Mouse (Mus musculus) adrenal gland, adult 2 months (tissue): ENCODE results near the gene Itpr2. TPM values are rescaled to one million over a fixed set of nuclear protein-coding genes. Genes with fewer than 3 reads are reported as not detected.

Experiments
- DNase-seq: peaks from one replicate; pipeline ENCODE4 v3.0.0; 2021
- polyA plus RNA-seq: library from polyadenylated mRNA; depleted of rRNA; stranded (reverse); fragments of >200 nt; gene quantifications from 2 replicates; pipeline ENCODE4 v1.2.3, GENCODE M21; 2012
- total RNA-seq, 2 experiments: library from RNA; stranded (reverse); gene quantifications; 2 replicates each; pipeline ENCODE4 v1.2.3; 2021

Itpr2 gene
- total and polyA plus RNA-seq, 3 experiments: 17.3 to 36.1 (median 32.2) TPM

DNA sequence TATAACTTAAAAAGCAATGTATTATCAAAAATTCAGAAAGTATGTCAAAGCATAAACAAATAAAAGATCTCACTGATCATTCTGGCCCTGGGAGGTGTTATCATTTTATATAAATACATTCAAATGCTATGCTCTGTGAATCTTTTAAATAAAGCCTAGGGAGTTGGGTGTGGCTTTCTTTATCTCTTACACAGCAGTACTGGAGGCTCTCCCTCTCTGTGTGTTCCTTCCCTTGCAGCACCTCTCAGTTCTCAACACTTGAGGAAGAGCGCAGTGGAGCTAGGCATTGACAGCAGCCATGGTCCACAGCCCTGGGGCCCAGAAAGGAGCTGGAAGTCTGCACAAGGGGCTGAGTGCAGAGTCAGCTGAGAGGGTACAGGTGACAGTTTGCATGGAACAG, 192.7 kb downstream of the Itpr2 start:
- no peak for DNase-seq

DNA sequence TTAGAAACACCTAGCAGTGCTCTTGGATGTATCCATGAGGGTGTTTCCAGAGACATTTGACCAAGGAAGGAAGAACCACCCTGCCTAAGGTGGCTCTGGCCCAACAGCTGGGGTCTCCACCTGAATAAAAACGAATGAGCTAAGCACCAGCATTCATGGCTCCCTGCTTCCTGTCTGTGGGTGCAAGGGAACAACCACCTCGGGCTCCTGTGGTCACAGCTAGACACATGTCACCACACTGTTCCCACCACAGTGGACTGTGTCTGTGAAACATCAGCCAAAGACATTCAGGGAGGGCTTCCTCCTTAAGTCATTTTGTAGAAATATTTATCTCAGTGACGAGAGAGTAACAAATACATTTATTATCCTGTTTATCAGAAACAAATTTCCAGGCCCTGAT, 196.0 kb downstream of the Itpr2 start:
- DNase-seq: no peak

DNA sequence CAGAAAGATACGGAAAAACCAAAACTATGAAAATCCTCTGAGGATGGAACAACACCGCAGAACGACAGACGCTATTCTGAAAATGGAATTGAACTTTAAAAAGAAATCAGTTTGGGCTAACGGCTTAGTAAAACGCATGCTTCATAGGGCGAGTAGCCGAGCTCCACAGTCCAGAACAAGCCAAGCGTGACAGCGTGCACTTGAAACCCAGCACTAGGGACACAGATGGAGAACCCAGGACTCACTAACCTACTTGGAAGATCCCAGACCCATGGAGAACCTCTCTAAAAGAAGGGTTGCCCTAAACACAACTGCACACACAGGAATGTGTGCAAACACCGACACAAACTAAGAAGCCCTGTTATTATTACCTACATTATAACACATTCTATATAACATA, 197.9 kb downstream of the Itpr2 start:
- no peak for DNase-seq

DNA sequence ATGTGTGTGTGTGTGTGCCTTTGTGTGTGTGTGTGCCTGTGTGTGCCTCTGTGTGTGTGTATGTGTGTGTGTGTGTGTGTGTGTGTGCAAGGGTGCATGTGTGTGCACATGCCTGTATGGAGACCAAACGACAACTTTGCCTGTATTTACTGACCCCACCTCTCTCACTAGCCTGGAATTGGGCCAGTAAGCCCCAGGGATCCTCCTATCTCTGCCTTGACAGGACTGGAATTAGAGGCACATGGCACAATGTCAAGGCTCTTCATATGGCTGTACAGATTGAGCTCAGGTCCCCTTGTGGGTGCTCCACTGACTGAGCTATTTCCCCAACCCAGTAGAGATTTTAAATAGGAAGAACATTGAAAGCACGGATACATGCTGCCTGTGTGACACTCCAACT, 198.7 kb downstream of the Itpr2 start:
- DNase-seq: no peak

DNA sequence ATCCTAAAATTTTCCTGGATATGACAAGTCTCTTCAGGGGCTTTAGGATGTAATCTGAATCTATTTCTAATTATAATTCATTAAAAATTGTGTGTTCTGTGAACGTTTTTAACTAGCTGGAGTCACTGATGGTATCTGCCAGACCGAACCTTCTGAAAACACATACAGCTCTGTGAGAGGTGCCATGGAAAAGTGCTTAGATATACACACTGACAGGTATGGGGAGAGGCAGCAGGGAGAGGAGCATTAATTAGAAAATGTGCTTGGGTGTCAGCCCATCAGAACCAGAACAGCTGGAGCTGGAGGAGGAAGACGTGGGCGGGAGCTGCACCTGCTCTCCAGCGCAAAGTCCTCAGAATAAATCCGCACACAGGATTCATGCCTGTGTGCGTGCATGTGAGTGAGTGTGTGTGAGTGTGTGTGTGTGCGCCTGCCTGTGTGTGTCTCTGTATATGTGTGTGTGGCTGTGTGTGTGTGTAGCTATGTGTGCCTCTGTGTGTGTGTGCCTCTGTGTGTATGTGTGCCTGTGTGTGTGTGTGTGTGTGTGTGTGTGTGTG, 199.4 kb downstream of the Itpr2 start:
- DNase-seq: no peak

DNA sequence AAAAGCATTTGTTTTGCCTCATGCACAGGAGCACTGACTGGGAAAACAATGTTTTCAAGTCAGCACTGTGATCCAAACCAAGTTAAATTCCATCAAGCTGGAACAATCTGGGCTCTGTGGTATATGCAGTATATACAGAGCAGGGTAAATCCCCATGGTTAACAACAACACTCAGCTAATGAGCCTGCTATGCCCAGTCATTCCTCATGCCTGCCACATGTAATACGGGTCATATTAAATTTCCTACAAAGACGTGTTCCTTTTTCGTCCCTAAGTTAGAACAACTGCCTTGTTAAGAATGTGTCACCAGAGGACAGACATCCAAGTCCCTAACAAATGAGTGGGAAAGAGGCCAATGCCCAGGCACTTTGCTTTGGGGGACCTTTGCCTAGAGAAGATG, 199.9 kb downstream of the Itpr2 start:
- DNase-seq: no peak

DNA sequence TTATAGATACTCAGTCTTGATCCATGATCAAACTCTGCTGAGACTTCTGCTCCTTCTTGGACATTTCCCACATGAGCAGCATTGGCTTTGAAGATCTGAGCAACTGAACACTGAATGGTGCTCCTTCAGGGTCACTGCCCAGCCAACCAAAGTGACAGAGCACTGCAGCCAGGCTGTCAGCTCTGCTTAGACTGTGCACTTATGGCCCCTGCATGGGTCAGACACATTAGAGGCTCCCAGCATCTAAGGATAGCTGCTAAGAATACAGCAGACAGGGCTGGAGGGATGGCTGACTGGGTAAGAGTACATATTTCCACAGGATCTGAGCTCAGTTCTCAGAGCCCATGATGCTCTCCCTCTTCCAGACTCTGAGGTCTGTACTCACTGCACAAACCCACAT, 201.1 kb downstream of the Itpr2 start:
- DNase-seq: no peak

DNA sequence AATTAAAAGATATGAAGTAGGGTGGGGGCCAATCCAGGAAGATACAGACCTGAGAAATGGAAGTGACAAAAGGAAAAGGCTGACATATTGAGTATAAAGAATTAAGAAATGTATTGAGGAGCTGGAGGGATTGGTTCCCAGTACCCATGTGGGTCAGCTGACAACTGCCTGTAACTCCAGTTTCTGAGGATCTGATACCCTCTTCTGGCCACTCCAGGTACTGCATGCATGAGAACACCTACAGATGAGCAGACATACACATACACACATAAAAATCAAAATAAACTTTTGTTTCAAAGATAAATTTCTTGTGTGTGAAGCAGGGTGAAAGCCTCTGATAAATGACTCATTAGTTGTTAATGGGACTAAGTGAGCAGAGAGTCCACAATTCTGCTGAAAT, 203.3 kb downstream of the Itpr2 start:
- DNase-seq: no peak

DNA sequence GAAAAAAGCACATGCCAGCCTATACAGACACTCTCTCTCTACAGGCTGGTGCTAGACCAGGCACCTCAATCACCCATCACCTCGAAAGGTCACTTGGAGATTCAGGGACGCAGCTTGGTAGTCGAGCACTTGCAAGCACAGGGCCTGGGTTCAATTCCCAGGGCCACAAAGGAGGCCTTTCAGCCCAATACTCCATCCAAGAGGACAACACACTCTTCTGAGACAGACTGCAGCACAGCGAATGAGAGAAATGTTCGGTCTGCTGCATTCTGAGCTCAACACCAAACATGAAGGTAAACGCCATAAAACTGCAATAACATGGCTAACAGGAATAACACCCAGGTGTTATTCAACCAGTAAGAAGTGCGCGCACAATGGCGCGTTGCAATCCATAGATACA, 211.0 kb downstream of the Itpr2 start:
- DNase-seq: no peak

DNA sequence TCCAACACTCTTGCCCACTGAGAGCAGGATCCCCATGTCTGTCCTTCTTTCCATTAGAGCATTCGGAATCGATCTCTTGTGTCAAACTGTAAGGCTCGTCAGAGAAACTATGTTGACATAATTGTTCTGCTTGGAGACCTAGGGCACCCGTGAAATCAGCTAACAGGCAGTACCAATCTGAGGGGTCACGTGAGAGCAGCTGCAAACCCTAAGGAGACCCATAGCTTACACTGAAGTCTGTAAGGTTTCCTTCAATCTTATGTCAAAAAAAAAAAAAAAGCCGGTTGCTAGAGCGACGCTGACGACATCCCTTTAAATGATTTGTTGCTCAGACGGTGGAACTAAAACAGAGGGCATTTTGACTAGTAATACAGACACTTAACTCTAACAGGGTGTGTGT, 212.2 kb downstream of the Itpr2 start:
- no peak for DNase-seq

DNA sequence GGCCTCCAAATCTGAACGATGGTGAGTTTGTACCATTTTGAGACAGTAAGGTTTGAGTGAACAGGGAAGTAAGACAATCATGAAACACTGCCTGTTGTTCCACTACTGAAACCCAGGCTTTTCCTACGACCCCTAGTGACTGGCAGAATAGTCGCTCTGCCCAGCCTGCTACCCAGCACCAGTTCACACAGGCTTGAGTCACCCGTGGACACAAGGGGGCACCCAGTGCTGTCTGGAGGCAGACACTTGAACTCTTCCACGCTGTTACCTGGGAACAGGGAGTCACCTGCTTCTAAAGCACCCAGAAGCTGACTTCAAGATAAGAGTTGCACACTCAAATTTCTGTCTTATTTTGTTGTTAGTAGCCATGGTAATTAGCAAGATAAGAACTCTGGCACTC, 213.8 kb downstream of the Itpr2 start:
- no peak for DNase-seq

DNA sequence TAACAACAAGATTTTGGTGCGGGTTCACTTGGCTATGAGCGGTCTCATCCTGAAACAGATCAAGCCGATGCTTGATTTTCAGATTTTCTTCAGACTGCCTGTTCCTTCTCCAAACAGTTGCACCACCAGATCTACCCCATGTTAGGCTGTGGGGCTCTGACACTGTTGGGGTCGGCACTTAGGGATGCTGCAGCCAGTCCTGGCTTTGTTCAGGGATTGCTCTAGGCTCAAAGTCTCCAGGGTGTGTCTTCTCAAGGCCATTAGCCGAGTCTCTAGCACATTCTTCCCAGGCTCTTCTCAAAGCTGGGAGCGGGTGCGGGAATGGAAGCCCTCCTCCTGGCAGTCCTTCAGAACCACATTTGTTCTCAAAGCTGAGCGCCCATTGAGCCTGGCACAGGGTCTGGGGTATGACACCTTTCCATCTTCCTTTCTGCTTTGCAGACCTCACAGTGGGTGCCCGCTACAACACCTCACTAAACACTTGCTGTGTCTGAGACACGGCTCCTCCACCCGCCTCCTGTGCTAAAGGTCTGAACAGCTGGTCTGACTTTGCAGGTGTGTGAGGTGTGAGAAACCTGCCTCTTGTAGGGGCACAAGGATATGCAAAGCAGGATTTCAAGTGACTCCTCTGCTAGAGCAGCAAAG, 217.0 kb downstream of the Itpr2 start:
- DNase-seq: no peak

DNA sequence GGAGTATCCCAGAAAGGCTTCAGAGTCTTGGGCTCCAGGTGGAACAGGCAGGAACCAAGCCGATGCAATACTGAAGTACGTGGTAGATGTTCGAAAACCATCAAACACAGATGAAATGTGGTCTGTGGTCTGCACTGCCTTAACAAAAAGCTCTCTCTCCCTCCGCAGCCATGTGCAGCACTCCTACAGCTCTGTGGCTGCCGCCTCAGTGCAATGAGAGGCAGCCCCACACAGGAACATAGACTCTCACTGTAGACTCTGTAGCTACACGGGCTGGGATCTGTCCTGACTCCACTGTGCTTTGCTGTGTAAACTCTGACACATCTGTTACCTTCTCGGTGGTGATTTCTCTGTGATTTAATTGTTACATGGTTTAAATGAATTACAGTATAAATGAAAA, 218.0 kb downstream of the Itpr2 start:
- DNase-seq: no peak

DNA sequence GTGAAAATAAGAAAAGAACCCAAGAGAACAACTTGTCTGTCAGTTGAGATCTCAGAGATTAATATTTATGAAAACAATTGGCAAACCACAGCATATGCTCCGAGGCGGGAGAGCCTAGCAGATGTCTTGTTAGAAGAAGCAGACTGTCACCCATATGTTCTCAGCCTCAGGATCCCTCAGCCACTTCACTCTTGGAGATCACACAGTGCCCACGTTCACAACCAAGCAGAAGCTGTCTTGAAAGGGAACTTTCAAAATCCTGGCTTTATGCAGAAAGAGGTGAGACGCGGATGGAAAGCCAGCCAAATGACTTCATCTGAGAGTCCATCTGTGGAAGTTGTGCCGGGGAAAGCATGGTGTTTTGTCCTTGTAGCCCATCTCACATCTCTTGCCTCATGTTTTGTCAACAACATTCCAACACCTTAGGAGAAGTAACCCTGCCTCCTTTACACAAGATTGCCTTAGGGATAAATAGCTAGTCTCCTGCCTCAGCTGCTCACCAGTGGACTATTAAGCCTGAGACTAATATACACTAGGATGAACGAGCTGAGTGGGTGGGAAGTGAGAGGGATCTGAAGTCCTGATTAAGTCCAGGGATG, 219.9 kb downstream of the Itpr2 start:
- DNase-seq: no peak

DNA sequence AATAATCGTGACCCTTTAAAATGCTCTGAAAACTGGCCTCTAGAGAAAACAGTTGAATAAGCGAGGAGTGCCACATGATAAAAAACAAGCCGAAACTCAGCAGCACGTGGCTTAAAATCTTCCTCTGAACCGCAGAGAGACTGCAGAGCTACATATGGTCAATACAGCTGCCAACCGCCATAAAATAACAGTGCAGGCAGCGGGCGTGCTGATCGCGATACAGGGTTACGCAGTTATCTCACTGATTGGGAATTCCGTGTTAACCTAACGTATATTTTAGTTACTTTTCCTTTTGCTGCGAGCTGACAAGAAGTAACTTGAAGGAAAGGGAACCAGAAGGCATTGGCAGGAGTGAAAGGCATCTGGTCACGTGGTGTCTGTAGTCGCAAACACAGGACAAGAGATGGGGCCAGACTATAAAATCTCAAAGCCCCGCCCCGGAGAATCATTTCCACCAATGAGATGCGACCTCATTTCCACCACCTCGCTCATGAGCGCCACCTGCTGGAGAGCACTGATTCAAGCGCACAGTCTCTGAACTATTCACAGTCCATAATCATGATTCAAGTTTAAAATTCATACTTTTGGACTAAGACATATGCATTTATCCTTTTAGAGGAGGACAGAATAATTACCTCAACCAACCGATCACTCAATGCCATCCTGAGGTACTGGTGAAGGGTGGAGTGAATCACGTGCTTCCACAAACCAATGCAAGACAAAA, 220.7 kb downstream of the Itpr2 start:
- no peak for DNase-seq

DNA sequence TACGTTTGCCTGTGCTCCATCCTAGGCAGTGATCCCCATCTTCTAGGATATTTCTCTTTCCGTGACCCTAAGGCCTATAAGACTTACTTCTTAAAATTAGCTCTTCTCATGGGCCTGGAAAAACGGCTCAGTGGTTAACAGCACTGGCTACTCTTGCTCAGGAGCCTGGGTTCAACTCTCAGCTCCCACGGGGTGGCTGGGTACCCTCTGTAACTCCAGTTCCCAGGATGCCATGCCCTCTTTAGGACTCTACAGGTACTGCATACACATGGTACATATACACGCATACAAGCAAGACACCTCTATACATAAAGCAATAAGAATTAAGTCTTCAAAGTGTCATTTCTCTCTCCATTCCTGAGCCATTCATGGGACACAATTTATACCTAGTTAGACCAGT, 228.8 kb downstream of the Itpr2 start:
- no peak for DNase-seq

DNA sequence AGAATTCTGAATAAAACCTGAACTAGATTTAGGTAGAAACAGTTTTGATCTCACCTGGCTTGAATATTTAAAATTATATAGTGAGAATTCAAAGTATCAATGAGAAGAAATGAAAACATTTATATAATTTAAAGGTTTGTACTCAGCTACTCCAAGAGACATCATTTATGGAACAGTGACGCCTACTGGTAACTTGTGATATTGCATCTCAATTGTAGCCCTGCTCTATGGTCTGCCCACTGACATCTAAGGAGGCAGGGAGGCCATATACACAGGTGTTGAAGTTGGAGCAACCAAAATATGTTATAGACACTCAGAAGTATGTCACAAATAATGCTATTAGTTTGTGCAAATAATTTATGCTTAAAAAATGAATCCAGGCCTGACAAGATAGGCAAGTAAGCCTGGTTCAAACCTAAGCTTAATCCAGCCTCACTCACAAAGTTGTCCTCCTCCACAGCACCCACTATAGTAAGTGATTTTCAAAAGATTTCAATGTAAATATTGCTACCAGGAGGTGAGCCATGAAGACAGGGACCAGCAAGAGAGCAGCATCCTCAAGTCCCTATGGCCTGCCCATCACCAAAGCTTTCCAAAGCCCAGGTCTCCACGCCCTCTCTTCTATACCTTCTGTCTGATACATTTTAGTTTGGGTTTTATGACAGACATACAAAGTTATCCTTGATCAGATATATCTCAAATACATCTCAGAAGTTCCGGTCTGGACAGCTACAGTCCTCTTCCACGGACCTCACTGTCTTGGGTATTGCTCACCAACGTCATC, 229.6 kb downstream of the Itpr2 start:
- peak; percentile 32 for DNase-seq

DNA sequence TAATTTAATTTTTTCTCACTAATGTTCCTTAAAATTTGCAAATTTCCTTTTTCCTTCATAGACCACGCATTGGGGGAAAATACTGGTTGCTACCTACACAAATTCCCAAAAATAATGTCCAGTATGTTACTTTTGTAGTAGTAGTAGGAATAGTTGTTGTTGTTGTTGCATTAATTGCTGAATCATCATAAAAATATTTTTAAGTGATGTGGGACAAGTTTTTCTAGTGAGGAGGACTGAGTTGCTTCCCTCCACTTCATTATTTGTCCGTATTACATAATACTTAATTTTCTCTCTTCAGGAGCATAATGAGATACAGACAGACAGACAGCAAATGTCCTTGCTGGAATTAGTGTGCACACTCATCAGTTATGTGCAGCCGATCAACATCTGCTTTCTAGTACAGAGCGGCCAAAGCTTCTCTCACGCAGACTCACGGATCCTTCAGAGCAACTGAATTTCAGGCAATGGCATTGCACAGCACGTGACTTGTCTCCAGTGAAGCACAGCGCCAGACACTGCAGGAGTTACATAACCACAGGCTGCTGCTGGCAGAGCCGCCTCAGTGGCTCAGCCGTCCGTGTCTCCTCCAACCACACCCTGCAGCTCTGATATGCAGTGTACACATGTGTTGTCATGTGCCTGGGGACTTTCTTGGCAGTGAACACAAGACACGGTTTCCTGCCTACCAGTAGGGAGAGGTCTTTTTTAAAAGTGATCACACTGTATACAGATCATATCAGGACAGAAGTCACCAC, 231.1 kb downstream of the Itpr2 start:
- DNase-seq: peak; percentile 71

DNA sequence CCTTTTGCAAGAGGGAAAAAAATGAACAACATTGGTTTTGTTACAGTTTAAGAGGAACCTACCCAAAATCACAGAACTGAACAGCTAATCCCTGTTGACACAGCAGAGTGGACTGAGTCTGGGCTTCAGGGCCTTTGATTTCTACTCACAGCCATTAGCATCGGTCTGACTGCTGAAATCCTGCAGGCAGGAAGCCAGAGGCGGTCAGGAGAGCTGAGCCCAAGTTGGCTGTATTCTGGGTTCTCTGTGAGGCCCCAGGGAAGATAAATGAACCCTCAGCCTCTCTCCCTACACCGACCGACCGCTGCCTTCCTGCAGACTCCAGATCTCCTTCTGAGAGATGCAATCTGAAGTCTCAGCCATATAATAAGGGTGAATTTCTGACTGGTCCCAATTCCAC, 231.9 kb downstream of the Itpr2 start:
- DNase-seq: no peak

DNA sequence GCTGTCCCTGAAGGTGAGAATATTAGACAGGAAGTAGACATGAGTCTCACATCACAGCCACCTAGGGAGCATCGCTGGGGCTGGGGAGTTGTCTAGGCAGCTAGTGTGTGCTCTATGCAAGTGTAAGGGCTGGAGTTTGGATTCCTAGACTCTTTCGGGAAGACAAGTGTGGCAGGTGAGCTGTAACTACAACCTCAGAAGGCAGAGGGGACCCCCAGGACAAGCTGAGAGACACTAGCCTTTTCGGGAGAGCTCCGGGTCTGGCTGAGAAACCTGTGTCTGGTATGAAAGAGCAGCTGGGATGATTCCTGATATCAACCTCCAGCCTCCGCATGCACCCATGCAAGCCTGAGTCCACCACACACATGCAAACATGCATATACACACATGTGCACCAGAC, 232.7 kb downstream of the Itpr2 start:
- DNase-seq: no peak

DNA sequence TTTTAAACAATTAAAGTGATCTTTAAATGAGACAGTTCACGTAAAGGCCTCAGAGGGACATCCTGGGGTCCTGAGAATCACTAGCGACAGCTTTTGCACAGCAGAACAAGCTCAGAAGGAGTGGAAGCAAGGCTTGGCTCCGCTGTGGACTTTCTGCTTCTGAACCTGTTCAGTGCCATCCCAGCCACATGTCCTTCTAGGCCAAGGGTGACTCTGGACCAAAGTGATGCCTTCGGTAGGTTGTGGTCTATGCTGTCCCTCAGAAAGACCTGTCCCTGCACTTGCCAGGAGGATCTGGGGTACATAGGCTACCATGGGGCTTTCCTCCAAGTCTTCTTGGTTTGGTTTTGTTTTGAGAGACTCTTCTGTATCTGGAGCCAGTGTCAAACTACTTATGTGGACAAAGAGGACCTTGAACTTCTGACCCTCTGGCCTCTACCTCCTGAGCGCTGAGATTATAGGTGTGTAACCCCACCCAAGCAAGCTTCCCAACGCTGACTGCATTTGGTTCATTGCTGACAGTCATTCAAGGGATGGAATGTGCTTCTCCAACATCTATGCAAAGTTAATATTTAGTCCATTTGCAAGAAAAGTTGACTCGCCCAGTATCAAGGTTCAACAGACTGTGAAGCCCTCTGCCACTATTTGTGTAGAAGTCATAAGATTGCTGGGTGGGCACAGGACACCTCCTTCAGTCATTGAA, 241.2 kb downstream of the Itpr2 start:
- DNase-seq: no peak
